Mouse (Mus musculus): ENCODE measurements at regions not wholly inside any gene's neighbourhood (a gene's known extent, or its start where the extent isn't known, plus 50 kb on each side); places are given as distances from the start of the nearest gene placed in this dataset.
A peak's percentile ranks its signal among the peaks of the same experiment; 100 is the strongest.

DNA sequence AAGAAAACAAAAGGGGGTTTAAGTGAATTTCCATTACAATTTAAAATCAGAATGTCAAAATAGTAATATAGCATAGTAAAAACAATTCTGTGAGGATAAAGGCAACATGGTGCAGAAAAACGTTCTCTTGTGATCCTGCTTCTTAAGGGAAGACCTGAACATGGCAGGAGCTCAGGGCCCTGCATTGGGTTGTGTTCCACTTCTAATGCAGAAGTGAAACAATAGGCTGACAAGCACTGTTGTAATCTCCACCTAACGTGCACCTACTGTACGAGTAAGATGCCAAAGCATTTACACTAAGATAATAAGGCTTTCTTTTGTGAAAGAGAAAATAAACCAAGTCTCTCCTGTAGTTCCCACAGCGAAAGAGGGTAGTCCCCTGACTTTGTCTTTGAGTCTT is 136.3 kb upstream of the Zc3h15 start:
- Histone ChIP-seq H3K79me2 (replicated peaks; ENCODE audit: control insufficient read depth, extremely low read depth, insufficient read depth, poor library complexity, severe bottlenecking) (no peaks in the 10 kb centered on the region), H3K4me3 (replicated peaks in 1 of 3; ENCODE audit: low read depth in 2 of 3, low read length in 2 of 3, poor library complexity in 1 of 3) (no peak overlapping the region), H3K27me3 (replicated peaks) (no peaks in the 10 kb centered on the region), H3K36me3 (replicated peaks in 1 of 2; ENCODE audit: control insufficient read depth in 1 of 2, insufficient read depth in 1 of 2, low read length in 1 of 2) (no peaks in the 10 kb centered on the region), H3K9me3 (replicated peaks; ENCODE audit: low read length) (no peaks in the 10 kb centered on the region), H3K9ac (ENCODE audit: insufficient read depth, low read depth) (no peak overlapping the region), H3K27ac (ENCODE audit: insufficient read depth, low read depth) (no peak overlapping the region), H3K4me2 (ENCODE audit: insufficient read depth, low read depth, poor library complexity, severe bottlenecking) (no peak overlapping the region), H3K4me1 (ENCODE audit: control insufficient read depth in 1 of 2, insufficient read depth in 2 of 2) (peaks cover 0 to 3% of the 10 kb centered on the region in 2 experiments; a peak in 1 of 4 replicates)
- no peak for TF ChIP-seq KAT2A (IDR thresholded peaks at IDR 0.05; ENCODE audit: insufficient replicate concordance, low read length)
- no peak for TF ChIP-seq USF1 (IDR thresholded peaks at IDR 0.05; ENCODE audit: low read depth, low read length)
- TF ChIP-seq IRF4 (IDR thresholded peaks at IDR 0.05; ENCODE audit: low read depth, low read length): peak; percentile 51; the same call in 1 of the 2 replicates
- TF ChIP-seq JUND (conservative IDR thresholded peaks at IDR 0.05; ENCODE audit: low read depth, low read length): no peak
- no peak for TF ChIP-seq ZC3H11A (IDR thresholded peaks at IDR 0.05; ENCODE audit: low read depth, low read length)
- TF ChIP-seq POLR2A (IDR thresholded peaks at IDR 0.05; ENCODE audit: low read depth, low read length): no peak
- no peak for TF ChIP-seq ZKSCAN1 (IDR thresholded peaks at IDR 0.05; ENCODE audit: borderline replicate concordance, low read depth, low read length)
- peak; percentile 12 for DNase-seq (ENCODE audit: extremely low read depth)
- in situ Hi-C loops (cut with MboI; ENCODE audit: low pct_ligation_motif_present, low pct_unique_long_range_greater_than_20kb, low sequenced_read_pairs) (no loop called here), dilution Hi-C loops (cut with MboI; ENCODE audit: extremely low pct_ligation_motif_present, extremely low pct_unique_long_range_greater_than_20kb, low sequenced_read_pairs) (no loop called here)

DNA sequence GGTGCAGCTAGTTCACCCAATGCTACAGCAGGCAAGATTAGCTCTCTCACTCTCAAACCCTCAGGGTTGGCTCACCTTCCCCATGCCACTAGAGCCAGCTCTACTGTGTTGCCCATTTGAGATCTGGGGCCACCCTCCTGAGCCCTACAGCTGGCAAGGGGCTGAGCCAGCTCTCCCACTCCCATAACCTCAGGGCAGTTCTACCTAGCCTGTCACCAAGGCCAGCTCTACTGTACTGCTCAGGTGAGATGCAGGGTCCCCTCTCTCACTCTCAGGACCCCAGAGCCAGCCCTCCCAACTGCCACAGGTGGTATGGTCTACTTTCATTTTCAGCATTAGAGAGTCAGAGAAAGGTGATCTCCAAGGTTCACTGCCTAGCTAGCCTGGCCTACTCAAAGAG is 94.8 kb upstream of the Zc3h15 start:
- TF ChIP-seq ZC3H11A (IDR thresholded peaks at IDR 0.05; ENCODE audit: low read depth, low read length): no peak
- TF ChIP-seq ZKSCAN1 (IDR thresholded peaks at IDR 0.05; ENCODE audit: borderline replicate concordance, low read depth, low read length): no peak
- TF ChIP-seq NELFE (IDR thresholded peaks at IDR 0.05; ENCODE audit: low read depth, low read length): no peak
- no peak for TF ChIP-seq ETS1 (conservative IDR thresholded peaks at IDR 0.05; ENCODE audit: low read depth, low read length)
- no peak for TF ChIP-seq CHD1 (IDR thresholded peaks at IDR 0.05; ENCODE audit: low read depth, low read length)
- no peak for TF ChIP-seq JUND (conservative IDR thresholded peaks at IDR 0.05; ENCODE audit: low read depth, low read length)
- no peak for TF ChIP-seq UBTF (IDR thresholded peaks at IDR 0.05; ENCODE audit: low read depth, low read length)
- no peak for TF ChIP-seq MAFK (IDR thresholded peaks at IDR 0.05; ENCODE audit: insufficient replicate concordance, low read length)
- TF ChIP-seq NRF1 (IDR thresholded peaks at IDR 0.05; ENCODE audit: low read depth, low read length): no peak
- no peak for TF ChIP-seq E2F4 (IDR thresholded peaks at IDR 0.05; ENCODE audit: insufficient replicate concordance, low read depth, low read length)
- no peak for TF ChIP-seq MXI1 (IDR thresholded peaks at IDR 0.05; ENCODE audit: low read depth, low read length)
- no peak for TF ChIP-seq MYC (IDR thresholded peaks at IDR 0.05; ENCODE audit: low read depth, low read length)
- no peak for TF ChIP-seq EP300 (IDR thresholded peaks at IDR 0.05; ENCODE audit: low read length)
- no peak for TF ChIP-seq IRF4 (IDR thresholded peaks at IDR 0.05; ENCODE audit: low read depth, low read length)
- H3K27me3 ChIP-seq (replicated peaks): no peaks in the 10 kb centered on the region
- in situ Hi-C loops (cut with MboI; ENCODE audit: low pct_ligation_motif_present, low pct_unique_long_range_greater_than_20kb, low sequenced_read_pairs) (no loop called here), dilution Hi-C loops (cut with MboI; ENCODE audit: extremely low pct_ligation_motif_present, extremely low pct_unique_long_range_greater_than_20kb, low sequenced_read_pairs) (no loop called here)
- H3K27ac ChIP-seq (ENCODE audit: insufficient read depth, low read depth): no peak overlapping the region
- H3K36me3 ChIP-seq (replicated peaks in 1 of 2; ENCODE audit: control insufficient read depth in 1 of 2, insufficient read depth in 1 of 2, low read length in 1 of 2): no peaks in the 10 kb centered on the region
- no peaks in the 10 kb centered on the region for H3K4me1 ChIP-seq (ENCODE audit: control insufficient read depth in 1 of 2, insufficient read depth in 2 of 2)
- peak overlapping the region; percentile 51 for H3K4me2 ChIP-seq (ENCODE audit: insufficient read depth, low read depth, poor library complexity, severe bottlenecking)
- H3K4me3 ChIP-seq (replicated peaks in 1 of 3; ENCODE audit: low read depth in 2 of 3, low read length in 2 of 3, poor library complexity in 1 of 3): no peak overlapping the region
- DNase-seq (ENCODE audit: extremely low read depth): no peak
- no peaks in the 10 kb centered on the region for H3K9me3 ChIP-seq (replicated peaks; ENCODE audit: low read length)
- H3K9ac ChIP-seq (ENCODE audit: insufficient read depth, low read depth): no peak overlapping the region
- H3K79me2 ChIP-seq (replicated peaks; ENCODE audit: control insufficient read depth, extremely low read depth, insufficient read depth, poor library complexity, severe bottlenecking): no peaks in the 10 kb centered on the region
